Mouse (Mus musculus) cerebellum, adult 2 months (tissue): ENCODE measurements around the gene 4930480E11Rik. TPM values are rescaled to one million over a fixed set of nuclear protein-coding genes. Genes with fewer than 3 reads are reported as not detected.
"Not testable (repeated sequence)": the region's sequence is repeated elsewhere in the genome, so short reads cannot be mapped to it uniquely, and the experiment has no call there.

Experiments
- DNase-seq, 2 experiments: peaks; one replicate each; pipeline ENCODE4 v3.0.0; 2021
- H3K27ac ChIP-seq: fragments of 200-500 bp; 2 replicates; pipeline ENCODE4 v1.5.1; 2012; ENCODE audit warnings: low read length, control low read depth, inconsistent platforms; ENCODE audit not compliant: insufficient read depth
- H3K27me3 ChIP-seq: fragments of 200-500 bp; 2 replicates; pipeline ENCODE4 v1.6.1; 2012; ENCODE audit warnings: inconsistent platforms, mild to moderate bottlenecking, low read length, moderate library complexity; ENCODE audit not compliant: control insufficient read depth, insufficient read depth
- H3K4me1 ChIP-seq: fragments of 200-500 bp; 2 replicates; pipeline ENCODE4 v1.6.1; 2011; ENCODE audit warnings: low read length; ENCODE audit not compliant: control insufficient read depth, insufficient read depth
- H3K4me3 ChIP-seq: fragments of 200-500 bp; replicated peaks from 2 replicates; pipeline ENCODE3; 2011; ENCODE audit warnings: mild to moderate bottlenecking, low read depth, low read length, control low read depth; ENCODE audit not compliant: insufficient read depth
- CTCF ChIP-seq: fragments of 200-500 bp; IDR thresholded peaks from 2 replicates; pipeline ENCODE4 v1.5.1; 2011; ENCODE audit warnings: low read depth, mild to moderate bottlenecking, control low read depth, low read length, moderate library complexity, borderline replicate concordance; ENCODE audit not compliant: insufficient read depth
- POLR2A ChIP-seq: fragments of 200-500 bp; IDR thresholded peaks from 2 replicates; pipeline ENCODE4 v1.6.1; 2011; ENCODE audit warnings: low read length, control low read depth, borderline replicate concordance; ENCODE audit not compliant: insufficient read depth
- WGBS: fragments of 180-500 bp; shearing (Covaris S2); methylation state at CpG from one replicate; pipeline ENCODE4 v1.1.7; 2018; 5-methylcytosine and 5-hydroxymethylcytosine counted together
- polyA plus RNA-seq: library from polyadenylated mRNA; depleted of rRNA; stranded (reverse); fragments of >200 nt; gene quantifications from 2 replicates; pipeline ENCODE4 v1.2.3, GENCODE M21; 2012; rRNA removed

Gene 4930480E11Rik
- not detected in 2 replicates for polyA plus RNA-seq

- TF ChIP-seq POLR2A = no peak
- TF ChIP-seq CTCF = no peak
- no peak within 1 kb of the TSS for H3K27ac ChIP-seq
- H3K4me1 ChIP-seq = no peaks in the 10 kb centered on the region
- H3K27me3 ChIP-seq = no peaks in the 10 kb centered on the region
- 33% methylated on average over 1 of the region's 1 CpGs for WGBS
- H3K4me3 ChIP-seq = no peak within 1 kb of the TSS
- DNase-seq = no peak
These were observed at the start of gene 4930480E11Rik for GRCm38 (mm10) chrX:78369343-78369742. 4930480E11Rik (plus strand) TSS chrX:78369643.

GRCm38 (mm10) chrX:78403346-78403745, 33.9 kb downstream of the 4930480E11Rik start:
- not testable (repeated sequence) for H3K27ac ChIP-seq, H3K27me3 ChIP-seq, DNase-seq, H3K4me1 ChIP-seq, H3K4me3 ChIP-seq
- 70% methylated on average over 2 of the region's 2 CpGs for WGBS

Other genes with a start within 250 kb of the 4930480E11Rik start
- gene Gm5938, start 244.2 kb upstream of the 4930480E11Rik start, polyA plus RNA-seq = not detected in 2 replicates
- not detected in 2 replicates for gene Obp1b, start 182.9 kb upstream of the 4930480E11Rik start, polyA plus RNA-seq
- gene Gm14743, start 123.7 kb upstream of the 4930480E11Rik start, polyA plus RNA-seq = not detected in 2 replicates
- gene Prrg1, start 214.3 kb downstream of the 4930480E11Rik start, polyA plus RNA-seq = 5.8 and 7.3 TPM in 2 replicates